Mouse (Mus musculus) lung, postnatal 0 days (tissue): Measurements from ENCODE around the gene Pogz.

Experiments
- CTCF ChIP-seq: IDR thresholded peaks from 2 replicates; pipeline ENCODE4 v1.5.1; 2016; ENCODE audit warnings: antibody characterized with exemption, mild to moderate bottlenecking
- EP300 ChIP-seq: IDR thresholded peaks from 2 replicates; pipeline ENCODE4 v1.6.1; 2016; ENCODE audit warnings: antibody characterized with exemption, mild to moderate bottlenecking, control low read depth

- TF ChIP-seq CTCF: no peak
- no peak for TF ChIP-seq EP300
These were observed 43.7 kb upstream of the Pogz start for GRCm38 (mm10) chr3:94793672-94794071.
